Mouse (Mus musculus): ENCODE results near the gene Fam196b.

The Fam196b gene

GRCm38 (mm10) chr11:34314534-34315379 is at the start of gene Fam196b:
TSS of gene Fam196b (plus strand) at chr11:34314822.
- DNase-seq (ENCODE audit: extremely low read depth, low read depth, low spot score): no peak

- DNase-seq (ENCODE audit: extremely low read depth, low read depth, low spot score): no peak
These were observed 42.6 kb upstream of the Fam196b start for GRCm38 (mm10) chr11:34272016-34272415.

- DNase-seq (ENCODE audit: extremely low read depth, low read depth, low spot score): no peak
These were observed 38.7 kb upstream of the Fam196b start for GRCm38 (mm10) chr11:34275941-34276340.

- DNase-seq (ENCODE audit: extremely low read depth, low read depth, low spot score): no peak
These were observed 38.1 kb upstream of the Fam196b start for GRCm38 (mm10) chr11:34276363-34277046.

GRCm38 (mm10) chr11:34277047-34277445 is 37.6 kb upstream of the Fam196b start:
- no peak for DNase-seq (ENCODE audit: extremely low read depth, low read depth, low spot score)

- DNase-seq (ENCODE audit: extremely low read depth, low read depth, low spot score): no peak
These were observed 30.4 kb upstream of the Fam196b start for GRCm38 (mm10) chr11:34284124-34284808.

GRCm38 (mm10) chr11:34290265-34290664 is 24.4 kb upstream of the Fam196b start:
- DNase-seq (ENCODE audit: extremely low read depth, low read depth, low spot score): no peak

- DNase-seq (ENCODE audit: extremely low read depth, low read depth, low spot score): no peak
These were observed 23.9 kb upstream of the Fam196b start for GRCm38 (mm10) chr11:34290708-34291107.

- DNase-seq (ENCODE audit: extremely low read depth, low read depth, low spot score): no peak
These were observed 23.3 kb upstream of the Fam196b start for GRCm38 (mm10) chr11:34291304-34291703.

GRCm38 (mm10) chr11:34297698-34298378 is 16.8 kb upstream of the Fam196b start:
- DNase-seq (ENCODE audit: extremely low read depth, low read depth, low spot score): no peak

- no peak for DNase-seq (ENCODE audit: extremely low read depth, low read depth, low spot score)
These were observed 15.1 kb upstream of the Fam196b start for GRCm38 (mm10) chr11:34299550-34299949.

- no peak for DNase-seq (ENCODE audit: extremely low read depth, low read depth, low spot score)
These were observed 14.6 kb upstream of the Fam196b start for GRCm38 (mm10) chr11:34300064-34300463.

- DNase-seq (ENCODE audit: extremely low read depth, low read depth, low spot score): no peak
These were observed 8.4 kb upstream of the Fam196b start for GRCm38 (mm10) chr11:34306231-34306630.

GRCm38 (mm10) chr11:34308731-34309130 is 5.9 kb upstream of the Fam196b start:
- no peak for DNase-seq (ENCODE audit: extremely low read depth, low read depth, low spot score)

- no peak for DNase-seq (ENCODE audit: extremely low read depth, low read depth, low spot score)
These were observed 5.3 kb upstream of the Fam196b start for GRCm38 (mm10) chr11:34309360-34309759.

GRCm38 (mm10) chr11:34311717-34312116 is 2.9 kb upstream of the Fam196b start:
- no peak for DNase-seq (ENCODE audit: extremely low read depth, low read depth, low spot score)

- no peak for DNase-seq (ENCODE audit: extremely low read depth, low read depth, low spot score)
These were observed 2.4 kb upstream of the Fam196b start for GRCm38 (mm10) chr11:34312208-34312607.

- DNase-seq (ENCODE audit: extremely low read depth, low read depth, low spot score): no peak
These were observed 761 bp downstream of the Fam196b start for GRCm38 (mm10) chr11:34315383-34315782.

- DNase-seq (ENCODE audit: extremely low read depth, low read depth, low spot score): no peak
These were observed 1.6 kb downstream of the Fam196b start for GRCm38 (mm10) chr11:34316176-34316575.

GRCm38 (mm10) chr11:34317001-34317400 is 2.4 kb downstream of the Fam196b start:
- no peak for DNase-seq (ENCODE audit: extremely low read depth, low read depth, low spot score)

- no peak for DNase-seq (ENCODE audit: extremely low read depth, low read depth, low spot score)
These were observed 4.7 kb downstream of the Fam196b start for GRCm38 (mm10) chr11:34319282-34319681.

Data from fat pad, adult 2 months (tissue).